ENCODE assay signal across 8 mouse cellular contexts in genomic region chr11:105125735-105126519, GRCm38 (mm10). TPM values are rescaled to one million over a fixed set of nuclear protein-coding genes. Genes with fewer than 3 reads are reported as not detected.
DNase-seq lines count a peak whose midpoint lies in the region; ATAC-seq and TF ChIP-seq lines count a peak whose summit lies in the region.

TSS of gene Mettl2 (plus strand) at chr11:105126425.

- peak within 1 kb of the TSS; percentile 80 for H3K4me3 ChIP-seq in heart, embryonic 12.5 days
- peak within 1 kb of the TSS; percentile 78 for H3K4me3 ChIP-seq in kidney, postnatal 0 days (replicated peaks; ENCODE audit: low read depth, low read length)
- H3K4me3 ChIP-seq in liver, embryonic 11.5 days (ENCODE audit: low read depth, low read length) = peak within 1 kb of the TSS; percentile 100
- peak within 1 kb of the TSS; percentile 97 for H3K4me3 ChIP-seq in stomach, embryonic 14.5 days (ENCODE audit: low read depth, low read length)

- peak within 1 kb of the TSS; percentile 78 for H3K9ac ChIP-seq in heart, embryonic 12.5 days
- H3K9ac ChIP-seq in kidney, postnatal 0 days (ENCODE audit: low read depth, low read length) = peak within 1 kb of the TSS; percentile 65
- peak within 1 kb of the TSS; percentile 82 for H3K9ac ChIP-seq in liver, embryonic 11.5 days (ENCODE audit: low read depth, low read length)
- H3K9ac ChIP-seq in stomach, embryonic 14.5 days (replicated peaks; ENCODE audit: low read depth, low read length) = peak within 1 kb of the TSS; percentile 81

- TF ChIP-seq CTCF in kidney, postnatal 0 days (IDR thresholded peaks at IDR 0.05; ENCODE audit: low read depth) = peak; percentile 82

- DNase-seq in CD4-positive helper T cell, adult 2 months (ENCODE audit: low read depth, low spot score) = peak; percentile 86
- peak; percentile 78 for DNase-seq in brain, embryonic 18.5 days (ENCODE audit: low read depth, low spot score)
- DNase-seq in kidney, postnatal 0 days (ENCODE audit: low spot score) = peak; percentile 90
- peak; percentile 84 for DNase-seq in liver, embryonic 11.5 days (ENCODE audit: low spot score)
- DNase-seq in naive thymus-derived CD4-positive, alpha-beta T cell, adult 2 months (ENCODE audit: low read depth) = peak; percentile 86

- H3K27ac ChIP-seq in heart, embryonic 12.5 days (ENCODE audit: poor library complexity, severe bottlenecking) = peak within 1 kb of the TSS; percentile 45; the same call in 1 of the 2 replicates
- peak within 1 kb of the TSS; percentile 15; the same call in 1 of the 2 replicates for H3K27ac ChIP-seq in kidney, postnatal 0 days
- peak within 1 kb of the TSS; percentile 71 for H3K27ac ChIP-seq in liver, embryonic 11.5 days (ENCODE audit: low read depth, low read length)
- H3K27ac ChIP-seq in stomach, embryonic 14.5 days (ENCODE audit: low read length) = no peak within 1 kb of the TSS

- peaks cover 10% of the 10 kb centered on the region for H3K4me1 ChIP-seq in heart, embryonic 12.5 days (replicated peaks)
- H3K4me1 ChIP-seq in kidney, postnatal 0 days (replicated peaks; ENCODE audit: insufficient read depth, low read length) = peaks cover 8% of the 10 kb centered on the region; the same call in 1 of the 2 replicates
- peaks cover 15% of the 10 kb centered on the region for H3K4me1 ChIP-seq in liver, embryonic 11.5 days (replicated peaks; ENCODE audit: control insufficient read depth, insufficient read depth, low read length)
- H3K4me1 ChIP-seq in stomach, embryonic 14.5 days (ENCODE audit: control insufficient read depth, insufficient read depth, low read length) = peaks cover 9% of the 10 kb centered on the region; the same call in 1 of the 2 replicates

- WGBS in heart, embryonic 12.5 days = 1% methylated on average over 31 of the region's 38 CpGs
- WGBS in kidney, postnatal 0 days = 2% methylated on average over 36 of the region's 38 CpGs
- 1% methylated on average over 38 of the region's 38 CpGs for WGBS in liver, embryonic 11.5 days
- 2% methylated on average over 31 of the region's 38 CpGs for WGBS in stomach, embryonic 14.5 days

- peaks cover 15% of the 10 kb centered on the region for H3K36me3 ChIP-seq in heart, embryonic 12.5 days
- H3K36me3 ChIP-seq in kidney, postnatal 0 days (ENCODE audit: insufficient read depth, low read length) = peaks cover 14% of the 10 kb centered on the region
- peaks cover 13% of the 10 kb centered on the region for H3K36me3 ChIP-seq in liver, embryonic 11.5 days (ENCODE audit: control insufficient read depth, insufficient read depth, low read length)
- peaks cover 13% of the 10 kb centered on the region for H3K36me3 ChIP-seq in stomach, embryonic 14.5 days (ENCODE audit: control insufficient read depth, insufficient read depth, low read length)

- H3K27me3 ChIP-seq in heart, embryonic 12.5 days (replicated peaks) = 0 out of 2 replicates have a peak, but pooled peaks cover 3% of the 10 kb centered on the region
- no peaks in the 10 kb centered on the region for H3K27me3 ChIP-seq in kidney, postnatal 0 days (ENCODE audit: insufficient read depth, low read length)
- H3K27me3 ChIP-seq in liver, embryonic 11.5 days (replicated peaks; ENCODE audit: control insufficient read depth, insufficient read depth, low read length) = no peaks in the 10 kb centered on the region
- H3K27me3 ChIP-seq in stomach, embryonic 14.5 days (ENCODE audit: control insufficient read depth, insufficient read depth, low read length) = no peaks in the 10 kb centered on the region

- no peaks in the 10 kb centered on the region for H3K9me3 ChIP-seq in heart, embryonic 12.5 days (replicated peaks)
- no peaks in the 10 kb centered on the region for H3K9me3 ChIP-seq in kidney, postnatal 0 days (replicated peaks; ENCODE audit: low read length)
- H3K9me3 ChIP-seq in liver, embryonic 11.5 days (ENCODE audit: control insufficient read depth, low read length) = no peaks in the 10 kb centered on the region
- H3K9me3 ChIP-seq in stomach, embryonic 14.5 days (ENCODE audit: control insufficient read depth, low read depth, low read length) = no peaks in the 10 kb centered on the region

- peak; percentile 91 for ATAC-seq in erythroid progenitor cell, adult 5-6 weeks (replicated peaks; ENCODE audit: low FRiP score, poor library complexity, severe bottlenecking)
- peak; percentile 92 for ATAC-seq in heart, embryonic 12.5 days (ENCODE audit: insufficient number of reproducible peaks, low FRiP score)
- peak; percentile 87 for ATAC-seq in kidney, postnatal 0 days (replicated peaks; ENCODE audit: low FRiP score, low read depth)
- ATAC-seq in liver, embryonic 11.5 days (replicated peaks; ENCODE audit: low FRiP score) = peak; percentile 82
- ATAC-seq in stomach, embryonic 14.5 days (ENCODE audit: insufficient number of reproducible peaks, insufficient read depth, low FRiP score, low read depth) = peak; percentile 87

- H3K4me2 ChIP-seq in heart, embryonic 12.5 days = peak within 1 kb of the TSS; percentile 91
- H3K4me2 ChIP-seq in kidney, postnatal 0 days (ENCODE audit: low read length) = peak within 1 kb of the TSS; percentile 83
- peak within 1 kb of the TSS; percentile 91 for H3K4me2 ChIP-seq in liver, embryonic 11.5 days
- H3K4me2 ChIP-seq in stomach, embryonic 14.5 days (replicated peaks; ENCODE audit: low read depth, low read length) = peak within 1 kb of the TSS; percentile 61

RNA-seq across cellular contexts. Expression of gene Mettl2, which starts in this region (rescaled TPM):
- total RNA-seq in erythroid progenitor cell, adult 5-6 weeks (2015; ENCODE audit: low replicate concordance) = 2.9 TPM in 1 of 2 replicates, not detected in the other
- 1.7 and 7.1 TPM in 2 replicates for total RNA-seq in erythroid progenitor cell, adult 5-6 weeks (2017; ENCODE audit: low replicate concordance)
- polyA plus RNA-seq in heart, embryonic 12.5 days (2016; fragmentation: Nextera tagmentation; extraction: Ambion mirVana) = 28.6 and 30.0 TPM in 2 replicates
- polyA plus RNA-seq in kidney, postnatal 0 days (2015; fragmentation: Nextera tagmentation; extraction: Ambion mirVana) = 22.3 and 24.0 TPM in 2 replicates
- polyA plus RNA-seq in liver, embryonic 11.5 days (2014; fragmentation: Nextera tagmentation; extraction: Ambion mirVana) = 46.2 and 46.9 TPM in 2 replicates
- polyA plus RNA-seq in stomach, embryonic 14.5 days (2014; fragmentation: Nextera tagmentation; extraction: Ambion mirVana) = 40.4 and 45.9 TPM in 2 replicates
